Mouse (Mus musculus) hindbrain, embryonic 11.5 days (tissue): Measurements from ENCODE around the gene Hs1bp3. TPM values are rescaled to one million over a fixed set of nuclear protein-coding genes. Genes with fewer than 3 reads are reported as not detected.

ENCODE experiments used
- ATAC-seq: fragments of 200-750 bp; cut with Nextera tagmentation; 2 replicates; pipeline ENCODE4 v1.8.0; 2017; ENCODE audit warnings: mild to moderate bottlenecking, moderate TSS enrichment, moderate library complexity; ENCODE audit not compliant: low FRiP score
- DNase-seq: peaks from one replicate; pipeline ENCODE4 v3.0.0-alpha.2; 2015; ENCODE audit warnings: low spot score
- H3K27ac ChIP-seq: fragments of 300-500 bp; sonication (generic); 2 replicates; pipeline ENCODE4 v1.5.1; 2014; ENCODE audit warnings: mild to moderate bottlenecking, low read depth, low read length
- H3K27me3 ChIP-seq: fragments of 300-500 bp; sonication (generic); 2 replicates; pipeline ENCODE4 v1.6.1; 2014; ENCODE audit warnings: mild to moderate bottlenecking, low read length, moderate library complexity, mixed read lengths; ENCODE audit not compliant: control insufficient read depth, insufficient read depth
- H3K36me3 ChIP-seq: fragments of 300-500 bp; sonication (generic); 2 replicates; pipeline ENCODE4 v1.6.1; 2014; ENCODE audit warnings: mild to moderate bottlenecking, low read length, moderate library complexity, mixed read lengths; ENCODE audit not compliant: control insufficient read depth, insufficient read depth
- H3K4me1 ChIP-seq: fragments of 300-500 bp; sonication (generic); replicated peaks from 2 replicates; pipeline ENCODE4 v1.6.1; 2014; ENCODE audit warnings: low read length, mixed read lengths; ENCODE audit not compliant: control insufficient read depth, insufficient read depth
- H3K4me2 ChIP-seq: fragments of 300-500 bp; sonication (generic); replicated peaks from 2 replicates; pipeline ENCODE4 v1.6.1; 2014; ENCODE audit warnings: mild to moderate bottlenecking, low read depth, low read length
- H3K4me3 ChIP-seq: fragments of 300-500 bp; sonication (generic); 2 replicates; pipeline ENCODE4 v1.5.1; 2014; ENCODE audit warnings: low read depth, low read length
- H3K9ac ChIP-seq: fragments of 300-500 bp; sonication (generic); 2 replicates; pipeline ENCODE4 v1.6.1; 2014; ENCODE audit warnings: low read depth, low read length
- H3K9me3 ChIP-seq: fragments of 300-500 bp; sonication (generic); 2 replicates; pipeline ENCODE4 v1.6.1; 2016; ENCODE audit warnings: low read length; ENCODE audit not compliant: control insufficient read depth
- WGBS: fragments of 180-500 bp; shearing (Covaris S2); extraction: QIAGEN DNeasy Blood & Tissue Kit; methylation state at CpG from one replicate; pipeline ENCODE4 v1.1.7; 2014; 5-methylcytosine and 5-hydroxymethylcytosine counted together
- polyA plus RNA-seq: library from polyadenylated mRNA; unstranded; fragments of >200 nt; fragmentation: Nextera tagmentation; extraction: Ambion mirVana; gene quantifications from 2 replicates; pipeline ENCODE4 v1.2.1, GENCODE M21; 2014

Gene Hs1bp3
- polyA plus RNA-seq, 1 experiment from 2014 or later = 6.9 TPM

GRCm38 (mm10) chr12:8344897-8345296 is 31.7 kb downstream of the Hs1bp3 start:
- no peak overlapping the region for H3K9ac ChIP-seq
- H3K4me2 ChIP-seq = no peak overlapping the region
- H3K4me3 ChIP-seq = no peak overlapping the region
- 72% methylated on average over 9 of the region's 9 CpGs for WGBS
- peak overlapping the region; percentile 27; the same call in 1 of the 2 replicates for H3K27ac ChIP-seq
- DNase-seq (no peak), ATAC-seq (no peak)
- no peaks in the 10 kb centered on the region for H3K9me3 ChIP-seq
- H3K4me1 ChIP-seq = peaks cover 4% of the 10 kb centered on the region; the same call in 1 of the 2 replicates
- H3K36me3 ChIP-seq = no peaks in the 10 kb centered on the region
- H3K27me3 ChIP-seq = no peaks in the 10 kb centered on the region

- no peak overlapping the region for H3K4me3 ChIP-seq
- H3K4me1 ChIP-seq = 0 out of 2 replicates have a peak, but pooled peaks cover 4% of the 10 kb centered on the region
- no peak overlapping the region for H3K4me2 ChIP-seq
- no peaks in the 10 kb centered on the region for H3K36me3 ChIP-seq
- H3K27ac ChIP-seq = no peak overlapping the region
- no peaks in the 10 kb centered on the region for H3K27me3 ChIP-seq
- no peaks in the 10 kb centered on the region for H3K9me3 ChIP-seq
- H3K9ac ChIP-seq = no peak overlapping the region
- DNase-seq (no peak), ATAC-seq (no peak)
- WGBS = 88% methylated on average over 5 of the region's 5 CpGs
These were observed 32.3 kb downstream of the Hs1bp3 start for GRCm38 (mm10) chr12:8345539-8345938.

DNA sequence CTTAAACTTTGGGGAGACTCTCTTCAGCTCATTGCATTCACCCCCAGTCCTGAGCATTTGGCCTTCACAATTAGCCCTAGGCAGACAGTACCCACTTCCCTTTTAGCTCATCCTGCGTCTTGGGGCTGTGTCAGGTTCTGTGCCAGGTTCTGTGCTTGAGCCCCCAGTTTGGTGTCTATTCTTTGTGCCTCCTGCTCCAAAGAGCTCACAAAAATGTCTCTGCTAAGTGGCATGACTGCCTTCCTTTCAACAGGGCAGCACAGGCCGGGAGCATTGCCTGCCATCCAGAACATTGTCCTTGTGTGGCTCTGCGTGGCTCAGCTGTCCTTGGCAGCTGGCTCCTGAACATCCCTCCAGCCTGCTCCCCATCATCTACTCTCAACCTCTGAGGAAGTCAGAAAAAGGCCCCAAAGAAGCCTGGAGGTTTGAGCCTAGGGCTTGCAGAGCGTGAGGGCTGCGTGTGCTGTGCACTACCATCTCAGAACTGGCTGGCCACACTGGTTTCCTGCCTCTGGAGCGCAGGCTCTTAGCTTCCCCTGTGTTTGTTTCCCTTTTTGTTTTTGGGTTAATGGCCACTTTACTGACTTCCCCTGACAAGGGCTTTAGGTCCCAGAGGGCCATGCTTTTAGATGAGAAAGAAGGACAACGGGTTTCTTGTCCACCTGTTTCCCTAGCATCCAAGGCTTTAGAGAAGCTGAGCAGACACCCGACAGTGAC is 34.7 kb downstream of the Hs1bp3 start:
- WGBS = 84% methylated on average over 8 of the region's 8 CpGs
- ATAC-seq (no peak), DNase-seq (no peak)
- no peak overlapping the region for H3K27ac ChIP-seq
- no peak overlapping the region for H3K4me3 ChIP-seq
- no peaks in the 10 kb centered on the region for H3K27me3 ChIP-seq
- no peak overlapping the region for H3K4me2 ChIP-seq
- H3K36me3 ChIP-seq = no peaks in the 10 kb centered on the region
- no peak overlapping the region for H3K9ac ChIP-seq
- 0 out of 2 replicates have a peak, but pooled peaks cover 4% of the 10 kb centered on the region for H3K4me1 ChIP-seq
- H3K9me3 ChIP-seq = no peaks in the 10 kb centered on the region

DNA sequence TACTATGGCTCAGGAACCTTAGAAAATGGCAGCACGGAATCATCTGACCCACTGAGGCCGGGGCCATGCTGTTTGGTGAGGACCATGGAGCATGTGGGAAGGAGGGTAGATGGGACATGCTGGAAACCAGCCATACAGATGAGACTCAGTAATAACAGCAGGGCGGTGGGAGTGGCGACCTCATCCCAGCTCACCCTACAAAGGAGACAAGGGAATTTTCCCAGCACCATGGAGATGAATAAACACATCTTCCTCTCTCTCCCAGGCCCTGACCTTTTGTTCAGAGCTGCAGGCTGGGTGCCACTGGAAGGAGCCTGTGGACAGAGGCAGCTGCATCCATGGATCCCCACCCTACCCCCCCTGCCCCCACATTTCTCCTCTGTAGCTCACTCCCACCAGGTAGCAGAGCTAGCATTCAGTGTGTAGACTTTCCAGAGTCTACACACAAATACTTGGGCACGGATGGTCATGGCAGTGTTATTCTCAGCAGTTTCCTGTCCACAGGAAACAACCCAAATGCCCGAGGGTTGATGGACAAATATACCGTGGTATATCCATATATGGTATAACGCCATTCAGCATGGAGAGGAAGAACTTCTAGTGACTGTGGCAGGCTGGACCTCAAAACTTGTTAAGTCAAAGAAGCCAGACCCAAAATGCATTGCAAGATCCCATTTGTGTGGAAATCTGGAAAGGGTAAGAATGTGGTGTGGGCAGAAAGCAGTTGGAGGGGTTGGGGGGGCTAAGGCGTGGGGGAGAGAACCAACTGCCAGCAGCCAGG is 35.7 kb downstream of the Hs1bp3 start:
- 61% methylated on average over 9 of the region's 9 CpGs for WGBS
- no peak overlapping the region for H3K4me3 ChIP-seq
- H3K27me3 ChIP-seq = no peaks in the 10 kb centered on the region
- H3K9me3 ChIP-seq = no peaks in the 10 kb centered on the region
- 0 out of 2 replicates have a peak overlapping the region, but pooled peaks have one; percentile 8 for H3K27ac ChIP-seq
- no peaks in the 10 kb centered on the region for H3K36me3 ChIP-seq
- ATAC-seq = no peak
- H3K4me2 ChIP-seq = no peak overlapping the region
- 0 out of 2 replicates have a peak, but pooled peaks cover 4% of the 10 kb centered on the region for H3K4me1 ChIP-seq
- no peak for DNase-seq
- no peak overlapping the region for H3K9ac ChIP-seq

GRCm38 (mm10) chr12:8351025-8351903 is 38.0 kb downstream of the Hs1bp3 start:
- H3K4me3 ChIP-seq = no peak overlapping the region
- 0 out of 2 replicates have a peak, but pooled peaks cover 4% of the 10 kb centered on the region for H3K4me1 ChIP-seq
- H3K9ac ChIP-seq = no peak overlapping the region
- no peaks in the 10 kb centered on the region for H3K36me3 ChIP-seq
- ATAC-seq (no peak), DNase-seq (no peak)
- WGBS = 46% methylated on average over 4 of the region's 4 CpGs
- no peaks in the 10 kb centered on the region for H3K9me3 ChIP-seq
- no peak overlapping the region for H3K4me2 ChIP-seq
- H3K27me3 ChIP-seq = no peaks in the 10 kb centered on the region
- H3K27ac ChIP-seq = no peak overlapping the region

GRCm38 (mm10) chr12:8353071-8353470 is 39.8 kb downstream of the Hs1bp3 start:
- no peak overlapping the region for H3K4me2 ChIP-seq
- 0 out of 2 replicates have a peak, but pooled peaks cover 3% of the 10 kb centered on the region for H3K4me1 ChIP-seq
- no peak for DNase-seq
- H3K36me3 ChIP-seq = no peaks in the 10 kb centered on the region
- no peak overlapping the region for H3K27ac ChIP-seq
- no peak overlapping the region for H3K9ac ChIP-seq
- no peak for ATAC-seq
- no peaks in the 10 kb centered on the region for H3K27me3 ChIP-seq
- H3K9me3 ChIP-seq = no peaks in the 10 kb centered on the region
- no peak overlapping the region for H3K4me3 ChIP-seq
- 75% methylated on average over 4 of the region's 4 CpGs for WGBS

DNA sequence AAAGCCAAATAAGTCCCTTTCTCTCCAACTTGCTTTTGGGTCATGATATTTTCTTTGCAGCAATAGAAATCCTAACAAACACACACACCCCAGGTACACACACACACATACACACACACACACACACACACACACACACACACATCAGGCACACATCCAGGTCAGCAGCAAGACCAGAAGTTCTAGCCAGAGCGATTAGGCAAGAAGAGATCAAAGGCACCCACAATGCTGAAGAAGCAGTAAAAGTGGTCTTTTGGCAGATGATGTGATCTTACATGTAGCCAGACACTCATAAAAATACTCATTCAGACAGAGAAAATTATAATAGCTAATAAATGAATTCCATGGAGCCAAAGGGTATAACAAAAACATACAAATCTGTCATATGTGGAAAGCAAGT is 41.0 kb downstream of the Hs1bp3 start:
- 88% methylated on average over 1 of the region's 1 CpGs for WGBS
- ATAC-seq (no peak), DNase-seq (no peak)
- no peaks in the 10 kb centered on the region for H3K4me1 ChIP-seq
- H3K9me3 ChIP-seq = no peaks in the 10 kb centered on the region
- no peaks in the 10 kb centered on the region for H3K36me3 ChIP-seq
- H3K4me2 ChIP-seq = no peak overlapping the region
- no peak overlapping the region for H3K4me3 ChIP-seq
- H3K27ac ChIP-seq = no peak overlapping the region
- H3K9ac ChIP-seq = no peak overlapping the region
- H3K27me3 ChIP-seq = no peaks in the 10 kb centered on the region

DNA sequence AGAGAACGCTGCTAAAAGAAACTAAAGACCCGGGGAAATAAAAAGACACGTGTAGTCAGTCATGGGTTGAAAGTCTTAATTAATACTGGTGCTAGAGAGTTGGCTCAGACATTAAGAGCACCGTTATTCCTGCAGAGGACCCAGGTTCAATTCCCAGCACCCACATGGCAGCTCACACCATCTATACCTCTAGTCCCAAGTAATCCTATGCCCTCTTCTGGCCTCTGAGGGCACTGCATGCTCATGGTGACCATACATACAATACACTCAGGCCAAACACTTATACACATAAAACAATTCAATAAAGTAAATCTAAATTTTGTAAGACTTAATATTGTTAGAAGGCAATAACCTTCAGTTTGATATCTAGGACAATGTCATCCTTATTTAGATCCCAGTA is 41.8 kb downstream of the Hs1bp3 start:
- Histone ChIP-seq H3K27ac (no peak overlapping the region), H3K9ac (no peak overlapping the region), H3K4me1 (no peaks in the 10 kb centered on the region), H3K27me3 (no peaks in the 10 kb centered on the region), H3K4me3 (no peak overlapping the region), H3K4me2 (no peak overlapping the region), H3K36me3 (no peaks in the 10 kb centered on the region), H3K9me3 (no peaks in the 10 kb centered on the region)
- DNase-seq (no peak), ATAC-seq (no peak)
- WGBS = 93% methylated on average over 4 of the region's 4 CpGs
